In genomic region chr13:51776160-51776737, GRCm38 (mm10) we compare ENCODE assay signal across 8 mouse cellular contexts. TPM values are rescaled to one million over a fixed set of nuclear protein-coding genes. Genes with fewer than 3 reads are reported as not detected.
DNase-seq lines count a peak whose midpoint lies in the region; ATAC-seq and TF ChIP-seq lines count a peak whose summit lies in the region.
"Had no signal": no experiment of that assay in that cellular context is flagged by ENCODE, and none has a peak within 500 bp of the region (broad histone marks: within the 10 kb centered on the region; RNA-seq: fewer than 3 reads in every experiment).

No protein-coding gene starts in this region.

- H3K4me1 ChIP-seq in heart, embryonic 13.5 days: peaks cover 50% of the 10 kb centered on the region
- H3K4me1 ChIP-seq in thymus, adult 2 months (replicated peaks; ENCODE audit: control insufficient read depth, insufficient read depth, low read length): peaks cover 53% of the 10 kb centered on the region
- peaks cover 31% of the 10 kb centered on the region for H3K4me1 ChIP-seq in cortical plate, adult 2 months (ENCODE audit: control insufficient read depth, insufficient read depth, low read length)

- H3K4me2 ChIP-seq in heart, embryonic 13.5 days: no peak overlapping the region
- H3K4me2 ChIP-seq: hindbrain, embryonic 15.5 days had no signal

- H3K27ac ChIP-seq in heart, embryonic 13.5 days (replicated peaks): peak overlapping the region; percentile 91
- peak overlapping the region; percentile 49 for H3K27ac ChIP-seq in thymus, adult 2 months (ENCODE audit: control insufficient read depth, insufficient read depth, low read length)
- H3K27ac ChIP-seq in cortical plate, adult 2 months (ENCODE audit: insufficient read depth, low read length): peak overlapping the region; percentile 88; the same call in 1 of the 2 replicates

- TF ChIP-seq CTCF in thymus, adult 2 months (IDR thresholded peaks at IDR 0.05; ENCODE audit: borderline replicate concordance, control insufficient read depth, extremely low read depth, insufficient read depth, low read length, poor library complexity): no peak
- no peak for TF ChIP-seq CTCF in cortical plate, adult 2 months (IDR thresholded peaks at IDR 0.05; ENCODE audit: extremely low read depth, insufficient read depth, low read length)

- no peak for DNase-seq in heart, adult 9 months (ENCODE audit: low spot score in 2 of 2)
- DNase-seq in thymus, adult 2 months: no peak
- DNase-seq in thymus, adult 18-20 months: no peak
- no peak for DNase-seq in gastrocnemius, postnatal 25 days

- H3K9me3 ChIP-seq in heart, embryonic 13.5 days: no peaks in the 10 kb centered on the region
- H3K9me3 ChIP-seq: hindbrain, embryonic 15.5 days had no signal

- 82% methylated on average over 6 of the region's 6 CpGs for whole genome bisulfite sequencing in heart, embryonic 13.5 days
- WGBS in thymus, adult 2 months: 9% methylated on average over 6 of the region's 6 CpGs

- H3K4me3 ChIP-seq in heart, embryonic 13.5 days: no peak overlapping the region
- no peak overlapping the region for H3K4me3 ChIP-seq in thymus, adult 2 months (ENCODE audit: control insufficient read depth, insufficient read depth, low read length)
- no peak overlapping the region for H3K4me3 ChIP-seq in cortical plate, adult 2 months (ENCODE audit: insufficient read depth, low read length)
- H3K4me3 ChIP-seq: hindbrain, embryonic 15.5 days had no signal

- no peak for ATAC-seq in heart, embryonic 13.5 days (ENCODE audit: extremely low read depth, insufficient number of reproducible peaks, low FRiP score, low TSS enrichment)
- ATAC-seq in frontal cortex, adult (ENCODE audit: low TSS enrichment): no peak

- no peaks in the 10 kb centered on the region for H3K27me3 ChIP-seq in heart, embryonic 13.5 days (replicated peaks)
- no peaks in the 10 kb centered on the region for H3K27me3 ChIP-seq in thymus, adult 2 months (ENCODE audit: control insufficient read depth, insufficient read depth, low read length)
- H3K27me3 ChIP-seq: hindbrain, embryonic 15.5 days had no signal

- no peaks in the 10 kb centered on the region for H3K36me3 ChIP-seq in heart, embryonic 13.5 days
- peaks cover 8% of the 10 kb centered on the region for H3K36me3 ChIP-seq in thymus, adult 2 months (ENCODE audit: control insufficient read depth, insufficient read depth, low read length)
- H3K36me3 ChIP-seq: hindbrain, embryonic 15.5 days had no signal

- no peak for TF ChIP-seq POLR2A in thymus, adult 2 months (IDR thresholded peaks at IDR 0.05; ENCODE audit: control insufficient read depth, extremely low read depth, insufficient read depth, low read length, poor library complexity)
- no peak for TF ChIP-seq POLR2A in cortical plate, adult 2 months (IDR thresholded peaks at IDR 0.05; ENCODE audit: extremely low read depth, insufficient read depth, low read length)

- no peak overlapping the region for H3K9ac ChIP-seq in heart, embryonic 13.5 days
- H3K9ac ChIP-seq: hindbrain, embryonic 15.5 days had no signal

RNA-seq across cellular contexts. Expression of gene Sema4d, which starts 17.3 kb away (rescaled TPM):
- 13.0 and 13.9 TPM in 2 replicates for polyA plus RNA-seq in heart, embryonic 13.5 days (2015; fragmentation: Nextera tagmentation; extraction: Ambion mirVana)
- polyA plus RNA-seq in thymus, adult 2 months (2012; rRNA removed): 156 and 182 TPM in 2 replicates
- polyA plus RNA-seq in cortical plate, adult 2 months (2012; rRNA removed): 88.7 and 99.9 TPM in 2 replicates
- total RNA-seq in gastrocnemius, postnatal 25 days (2021): 100 to 1,000 TPM; 132 to 144 TPM
